Mouse (Mus musculus) ES-E14 (cell line): ENCODE measurements at regions not wholly inside any gene's neighbourhood (a gene's known extent, or its start where the extent isn't known, plus 50 kb on each side); places are given as distances from the start of the nearest gene placed in this dataset.

ENCODE experiments used
- DNase-seq: peaks from one replicate; pipeline ENCODE4 v3.0.0-alpha.2; 2013; ENCODE audit warnings: low read depth, low spot score
- H3K27ac ChIP-seq: 2 replicates; pipeline ENCODE4 v1.5.1; 2012; ENCODE audit warnings: low read depth, mild to moderate bottlenecking, low read length, moderate library complexity, mixed read lengths; ENCODE audit not compliant: poor library complexity, insufficient read depth, severe bottlenecking
- H3K36me3 ChIP-seq: 2 replicates; pipeline ENCODE4 v1.6.1; 2012; ENCODE audit warnings: mild to moderate bottlenecking, low read length, moderate library complexity, mixed read lengths; ENCODE audit not compliant: control insufficient read depth, poor library complexity, insufficient read depth, severe bottlenecking
- H3K4me1 ChIP-seq, 2 experiments: fragments of 150-350 bp in 1 of 2; sonication (generic) in 1 of 2; 2 replicates each; pipeline ENCODE4 v1.6.1; 2012; ENCODE audit warnings: low read length in 2 of 2, mild to moderate bottlenecking in 1 of 2, mixed read lengths in 1 of 2; ENCODE audit not compliant: control insufficient read depth in 2 of 2, insufficient read depth in 2 of 2, poor library complexity in 1 of 2
- H3K4me3 ChIP-seq, 2 experiments: fragments of 150-350 bp in 1 of 2; sonication (generic) in 1 of 2; 2 replicates each; pipeline ENCODE4 v1.5.1; 2012; ENCODE audit warnings: low read length in 2 of 2, low read depth in 1 of 2, mild to moderate bottlenecking in 1 of 2, mixed read lengths in 1 of 2; ENCODE audit not compliant: insufficient read depth in 1 of 2, poor library complexity in 1 of 2, severe bottlenecking in 1 of 2
- H3K9ac ChIP-seq: 2 replicates; pipeline ENCODE4 v1.6.1; 2012; ENCODE audit warnings: low read depth, mild to moderate bottlenecking, low read length, mixed read lengths; ENCODE audit not compliant: poor library complexity, insufficient read depth, severe bottlenecking
- H3K9me3 ChIP-seq: fragments of 150-350 bp; sonication (generic); 2 replicates; pipeline ENCODE4 v1.6.1; 2012; ENCODE audit warnings: low read depth, mild to moderate bottlenecking, low read length; ENCODE audit not compliant: control insufficient read depth, insufficient read depth
- CHD2 ChIP-seq: IDR thresholded peaks from 2 replicates; pipeline ENCODE4 v1.6.1; 2014; ENCODE audit warnings: mild to moderate bottlenecking, low read depth, low read length, inconsistent platforms
- HCFC1 ChIP-seq: IDR thresholded peaks from 2 replicates; pipeline ENCODE4 v1.6.1; 2012; ENCODE audit warnings: low read length, inconsistent platforms, borderline replicate concordance; ENCODE audit not compliant: insufficient read depth
- MAFK ChIP-seq: IDR thresholded peaks from 2 replicates; pipeline ENCODE4 v1.6.1; 2014; ENCODE audit warnings: mild to moderate bottlenecking, low read depth, low read length, inconsistent platforms; ENCODE audit not compliant: insufficient read depth
- ZC3H11A ChIP-seq: IDR thresholded peaks from 2 replicates; pipeline ENCODE4 v1.6.1; 2012; ENCODE audit warnings: low read depth, mild to moderate bottlenecking, inconsistent platforms, low read length, borderline replicate concordance
- ZNF384 ChIP-seq: IDR thresholded peaks from 2 replicates; pipeline ENCODE4 v1.6.1; 2012; ENCODE audit warnings: low read depth, low read length, inconsistent platforms
- in situ Hi-C, 2 experiments: fragments of 600-800 bp; cut with MboI; formaldehyde crosslinking; loops; one replicate each; pipeline ENCODE4 v1.15.1; 2025; ENCODE audit warnings: low sequenced_read_pairs in 2 of 2, inconsistent platforms in 1 of 2; ENCODE audit not compliant: unreplicated experiment in 2 of 2

DNA sequence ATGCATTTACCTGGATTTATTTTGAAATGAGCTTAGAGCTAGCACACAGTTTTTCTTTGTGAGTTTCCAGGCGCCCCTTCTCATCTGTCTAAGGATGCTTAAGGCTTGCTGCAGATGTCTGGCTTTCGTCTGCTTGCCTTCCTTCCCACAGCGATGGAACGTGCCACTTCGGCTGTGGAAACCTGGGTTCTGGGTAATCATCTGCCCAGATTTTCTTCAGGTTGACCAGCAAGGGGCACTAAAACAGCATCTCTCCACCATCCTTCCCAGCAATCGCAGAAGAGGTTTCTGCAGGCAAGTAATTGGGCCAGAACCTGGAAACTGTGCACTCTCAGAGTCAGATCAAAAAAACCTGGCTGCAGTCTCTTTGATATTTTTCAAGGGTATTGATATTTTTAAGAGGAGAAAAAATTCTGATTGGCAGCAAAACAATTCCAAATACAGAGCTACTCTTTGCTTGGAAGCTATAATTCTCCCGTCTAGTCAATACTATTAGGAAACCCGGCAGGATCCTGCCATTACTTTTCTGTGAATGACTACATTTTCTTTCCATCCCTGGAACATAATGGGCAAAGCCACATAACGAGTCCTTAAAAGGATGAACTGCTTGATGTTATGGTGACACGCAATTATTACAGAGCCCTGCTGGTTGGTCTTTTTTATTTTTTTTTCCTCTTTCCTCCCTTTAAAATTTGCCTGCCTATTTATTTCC lies 75.2 kb upstream of the Sash1 start:
- TF ChIP-seq HCFC1, result no peak
- no peak for TF ChIP-seq MAFK
- DNase-seq, result no peak
- Histone ChIP-seq H3K27ac (no peak overlapping the region), H3K4me3 (no peak overlapping the region), H3K9me3 (no peaks in the 10 kb centered on the region), H3K36me3 (no peaks in the 10 kb centered on the region), H3K4me1 (no peaks in the 10 kb centered on the region), H3K9ac (no peak overlapping the region)
- in situ Hi-C loops, result no loop called here

GRCm38 (mm10) chr10:8960275-8960960 lies 74.5 kb upstream of the Sash1 start:
- no peak overlapping the region for H3K4me3 ChIP-seq
- TF ChIP-seq ZC3H11A (no peak), ZNF384 (no peak), CHD2 (no peak), MAFK (no peak), HCFC1 (no peak)
- H3K9me3 ChIP-seq, result no peaks in the 10 kb centered on the region
- no peak for DNase-seq
- no peak overlapping the region for H3K27ac ChIP-seq
- H3K36me3 ChIP-seq, result no peaks in the 10 kb centered on the region
- in situ Hi-C loops, result no loop called here
- no peak overlapping the region for H3K9ac ChIP-seq
- no peaks in the 10 kb centered on the region for H3K4me1 ChIP-seq

- no peak overlapping the region for H3K9ac ChIP-seq
- no peak overlapping the region for H3K4me3 ChIP-seq
- in situ Hi-C loops, result no loop called here
- no peaks in the 10 kb centered on the region for H3K9me3 ChIP-seq
- no peaks in the 10 kb centered on the region for H3K4me1 ChIP-seq
- TF ChIP-seq HCFC1 (no peak), ZNF384 (no peak), CHD2 (no peak), ZC3H11A (no peak), MAFK (no peak)
- H3K36me3 ChIP-seq, result no peaks in the 10 kb centered on the region
- H3K27ac ChIP-seq, result no peak overlapping the region
- no peak for DNase-seq
These were observed 69.8 kb upstream of the Sash1 start for GRCm38 (mm10) chr10:8955499-8956211.

GRCm38 (mm10) chr10:8954003-8954402 lies 68.1 kb upstream of the Sash1 start:
- Histone ChIP-seq H3K9me3 (no peaks in the 10 kb centered on the region), H3K9ac (no peak overlapping the region), H3K4me3 (no peak overlapping the region), H3K27ac (no peak overlapping the region), H3K36me3 (no peaks in the 10 kb centered on the region), H3K4me1 (no peaks in the 10 kb centered on the region)
- in situ Hi-C loops, result no loop called here
- TF ChIP-seq ZNF384 (no peak), HCFC1 (no peak), ZC3H11A (no peak), MAFK (no peak)
- DNase-seq, result no peak
